Mouse (Mus musculus): Measurements from ENCODE around the gene Snx25. TPM values are rescaled to one million over a fixed set of nuclear protein-coding genes. Genes with fewer than 3 reads are reported as not detected.

Snx25 gene
- polyA plus RNA-seq, 1 experiment, result 0.38 TPM

DNA sequence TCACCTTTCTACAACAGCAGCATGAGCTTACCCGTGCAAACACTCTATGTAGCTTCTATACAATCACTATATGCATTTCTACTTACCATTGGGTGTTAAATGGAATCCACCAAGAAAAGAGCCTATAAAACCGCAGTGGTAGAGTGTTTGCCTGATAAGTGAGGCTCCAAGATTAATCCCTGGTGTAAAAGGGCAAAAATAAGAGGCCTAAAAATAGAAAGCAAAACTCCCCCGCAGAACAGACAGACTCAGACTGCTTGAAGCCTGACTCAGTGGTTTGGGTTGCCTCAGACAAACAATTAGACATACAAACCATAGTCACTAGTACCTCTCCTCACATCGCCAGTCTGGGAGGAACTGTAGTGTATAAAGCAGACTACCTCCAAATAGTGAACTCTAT is 146.4 kb downstream of the Snx25 start, which contains the start of gene Ankrd37:
Gene Ankrd37 (minus strand): TSS at position 112 of the 400 bp plus-strand sequence.
- no peaks in the 10 kb centered on the region for H3K9me3 ChIP-seq (ENCODE audit: control insufficient read depth, low read length)
- H3K4me3 ChIP-seq (replicated peaks), result no peak within 1 kb of the TSS
- H3K36me3 ChIP-seq (ENCODE audit: control insufficient read depth), result no peaks in the 10 kb centered on the region
- peaks cover 4% of the 10 kb centered on the region for H3K4me1 ChIP-seq (ENCODE audit: control insufficient read depth)
- TF ChIP-seq TAL1 (IDR thresholded peaks at IDR 0.05; ENCODE audit: low read length) (no peak), GATA1 (IDR thresholded peaks at IDR 0.05; ENCODE audit: low read length) (no peak)
- H3K27me3 ChIP-seq (ENCODE audit: control insufficient read depth), result peaks cover 3% of the 10 kb centered on the region

DNA sequence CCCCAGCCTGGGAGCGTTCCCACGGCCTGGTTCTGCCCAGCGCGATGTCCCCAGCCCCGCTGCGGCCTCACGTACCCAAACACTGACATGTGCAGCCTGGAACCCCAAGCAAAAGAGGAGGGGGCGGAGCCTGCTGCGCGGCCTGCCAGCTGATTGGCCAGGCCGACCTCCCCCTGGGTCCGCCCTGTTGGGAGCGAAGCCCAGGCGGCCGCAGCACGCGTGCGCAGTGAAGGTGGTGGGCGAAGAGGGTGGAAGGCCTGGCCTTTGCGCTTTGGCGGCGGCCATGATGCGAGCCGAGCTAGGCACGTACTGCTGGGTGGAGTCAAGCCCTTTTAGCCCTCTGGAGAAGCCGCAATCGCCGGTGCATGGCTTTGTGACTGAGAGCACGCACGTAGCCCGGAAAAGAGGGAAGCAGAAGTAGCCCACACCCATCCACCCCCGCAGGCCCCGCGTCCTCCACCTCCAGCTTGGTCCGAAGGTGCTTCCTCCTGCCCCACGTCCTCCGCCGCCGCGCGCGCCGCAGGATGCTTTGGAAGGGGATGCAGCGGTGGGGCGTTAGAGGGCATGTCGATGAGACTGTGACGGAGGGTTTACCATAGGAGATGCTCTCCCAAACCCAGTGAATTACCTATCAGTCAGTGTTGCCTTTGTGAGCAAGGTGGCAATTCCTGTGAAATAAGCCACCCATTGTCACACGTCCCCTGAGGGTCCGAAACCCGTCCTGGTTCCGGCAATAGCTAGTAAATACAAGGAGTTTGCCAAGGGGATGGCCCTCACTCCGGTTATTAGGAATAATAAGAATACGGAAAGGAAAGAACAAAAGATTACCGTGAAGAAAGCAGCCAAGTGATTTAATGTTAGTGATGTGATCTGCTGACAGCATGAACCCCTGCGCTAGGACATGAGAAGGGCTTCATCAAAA is 151.9 kb downstream of the Snx25 start:
- peak overlapping the region; percentile 71 for H3K4me3 ChIP-seq (replicated peaks)
- H3K27me3 ChIP-seq (ENCODE audit: control insufficient read depth), result peaks cover 2% of the 10 kb centered on the region; the same call in 1 of the 2 replicates
- no peaks in the 10 kb centered on the region for H3K9me3 ChIP-seq (ENCODE audit: control insufficient read depth, low read length)
- TF ChIP-seq TAL1 (IDR thresholded peaks at IDR 0.05; ENCODE audit: low read length), result no peak
- TF ChIP-seq GATA1 (IDR thresholded peaks at IDR 0.05; ENCODE audit: low read length), result no peak
- H3K4me1 ChIP-seq (ENCODE audit: control insufficient read depth), result peaks cover 23% of the 10 kb centered on the region
- H3K36me3 ChIP-seq (ENCODE audit: control insufficient read depth), result peaks cover 32% of the 10 kb centered on the region

DNA sequence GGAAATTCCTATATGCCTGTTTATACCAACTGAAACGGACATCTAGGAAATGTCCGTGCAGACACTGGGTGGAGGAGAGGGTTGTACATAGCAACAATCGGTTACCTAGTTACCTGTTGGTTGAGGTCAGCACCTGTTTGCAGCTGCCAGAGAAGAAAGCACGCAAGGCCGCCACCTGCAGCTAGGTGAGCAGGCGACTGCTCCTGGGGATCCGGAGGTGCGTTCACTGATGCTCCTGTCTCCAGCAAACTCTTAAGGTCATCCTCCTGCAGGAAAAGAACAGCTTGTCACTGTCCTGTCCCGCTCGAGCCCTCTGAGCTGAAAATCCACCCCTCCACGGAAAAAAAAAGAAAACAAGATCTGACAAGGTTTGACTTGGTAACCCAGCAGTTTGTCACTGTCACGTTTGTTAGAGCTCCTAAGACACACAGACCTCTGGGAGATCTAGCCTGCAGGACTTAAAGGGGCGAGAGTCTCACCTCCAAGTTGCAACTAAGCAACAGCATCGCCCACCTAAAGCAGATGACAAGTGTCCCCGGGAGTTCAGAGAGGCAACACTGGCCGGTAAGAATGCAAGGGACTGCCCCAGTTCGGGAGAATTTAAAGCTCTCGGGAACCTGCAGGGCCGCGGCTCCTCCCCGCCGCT is 152.7 kb downstream of the Snx25 start, which contains the start of gene Lrp2bp:
Gene Lrp2bp (plus strand): TSS at position 166 of the 646 bp plus-strand sequence.
- Histone ChIP-seq H3K4me3 (replicated peaks) (peak within 1 kb of the TSS; percentile 71), H3K27me3 (ENCODE audit: control insufficient read depth) (peaks cover 2% of the 10 kb centered on the region; the same call in 1 of the 2 replicates), H3K9me3 (ENCODE audit: control insufficient read depth, low read length) (no peaks in the 10 kb centered on the region), H3K36me3 (ENCODE audit: control insufficient read depth) (peaks cover 35% of the 10 kb centered on the region), H3K4me1 (ENCODE audit: control insufficient read depth) (peaks cover 23% of the 10 kb centered on the region)
- TF ChIP-seq GATA1 (IDR thresholded peaks at IDR 0.05; ENCODE audit: low read length) (no peak), TAL1 (IDR thresholded peaks at IDR 0.05; ENCODE audit: low read length) (no peak)

DNA sequence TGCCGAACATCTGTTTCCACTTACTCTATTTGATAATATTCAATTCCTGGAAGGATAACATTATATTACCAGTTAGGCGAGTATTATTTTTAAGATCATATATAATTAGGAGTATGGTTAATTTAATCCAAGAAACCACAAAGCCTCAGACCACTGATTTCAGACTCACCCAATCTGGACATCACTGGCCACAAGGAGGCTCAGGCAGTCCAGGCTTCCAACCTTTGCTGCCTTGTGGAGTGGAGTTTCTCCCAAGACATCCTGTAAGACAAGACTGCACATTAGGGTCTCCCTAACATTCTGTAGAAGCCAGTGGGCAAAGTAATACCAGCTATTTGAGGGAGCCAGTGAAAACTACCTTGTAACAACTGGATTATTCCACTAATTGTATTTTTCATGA is 153.7 kb downstream of the Snx25 start:
- Histone ChIP-seq H3K4me3 (replicated peaks) (no peak overlapping the region), H3K4me1 (ENCODE audit: control insufficient read depth) (peaks cover 23% of the 10 kb centered on the region), H3K36me3 (ENCODE audit: control insufficient read depth) (peaks cover 43% of the 10 kb centered on the region), H3K27me3 (ENCODE audit: control insufficient read depth) (peaks cover 2% of the 10 kb centered on the region; the same call in 1 of the 2 replicates), H3K9me3 (ENCODE audit: control insufficient read depth, low read length) (no peaks in the 10 kb centered on the region)
- TF ChIP-seq GATA1 (IDR thresholded peaks at IDR 0.05; ENCODE audit: low read length), result no peak
- no peak for TF ChIP-seq TAL1 (IDR thresholded peaks at IDR 0.05; ENCODE audit: low read length)

DNA sequence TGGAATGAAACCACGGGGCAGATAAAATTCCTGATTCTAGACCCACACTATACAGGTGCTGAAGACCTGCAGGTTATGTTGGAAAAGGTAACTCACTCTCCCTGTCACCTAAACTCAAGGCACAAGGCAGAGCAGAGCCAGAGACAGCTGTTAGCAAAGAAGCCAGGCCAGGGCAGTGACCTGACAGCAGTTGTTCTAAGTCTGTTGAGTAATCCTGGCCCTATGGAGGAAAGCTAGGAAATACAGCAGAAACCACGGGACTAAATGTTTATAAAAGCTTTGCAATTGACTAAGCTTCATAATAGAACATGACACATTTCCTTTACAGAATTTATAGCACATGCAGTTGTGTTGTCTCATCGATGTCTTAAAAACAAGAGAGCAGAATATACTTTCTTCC is 156.4 kb downstream of the Snx25 start:
- Histone ChIP-seq H3K4me1 (ENCODE audit: control insufficient read depth) (peaks cover 19% of the 10 kb centered on the region), H3K27me3 (ENCODE audit: control insufficient read depth) (no peaks in the 10 kb centered on the region), H3K4me3 (replicated peaks) (no peak overlapping the region), H3K36me3 (ENCODE audit: control insufficient read depth) (peaks cover 62% of the 10 kb centered on the region), H3K9me3 (ENCODE audit: control insufficient read depth, low read length) (no peaks in the 10 kb centered on the region)
- no peak for TF ChIP-seq GATA1 (IDR thresholded peaks at IDR 0.05; ENCODE audit: low read length)
- TF ChIP-seq TAL1 (IDR thresholded peaks at IDR 0.05; ENCODE audit: low read length), result no peak

DNA sequence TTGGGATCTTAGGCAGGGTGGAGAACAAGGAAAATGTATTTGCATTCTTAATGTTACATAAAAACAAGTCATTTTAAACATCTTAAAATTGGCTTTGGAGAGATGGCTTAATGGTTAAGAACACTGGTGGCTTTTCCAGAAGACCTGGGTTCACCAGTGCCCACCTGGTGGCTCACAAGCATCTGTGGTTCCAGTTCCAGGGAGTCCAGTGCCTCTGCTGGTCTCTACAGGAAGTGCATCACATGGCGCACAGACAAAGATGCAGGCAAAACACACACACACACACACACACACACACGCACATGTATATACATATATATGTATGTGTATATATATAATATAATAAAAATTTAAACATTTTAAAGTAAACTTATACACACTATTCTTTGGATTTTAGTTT is 157.8 kb downstream of the Snx25 start:
- no peaks in the 10 kb centered on the region for H3K9me3 ChIP-seq (ENCODE audit: control insufficient read depth, low read length)
- no peak overlapping the region for H3K4me3 ChIP-seq (replicated peaks)
- no peaks in the 10 kb centered on the region for H3K27me3 ChIP-seq (ENCODE audit: control insufficient read depth)
- peaks cover 6% of the 10 kb centered on the region for H3K4me1 ChIP-seq (ENCODE audit: control insufficient read depth)
- peaks cover 68% of the 10 kb centered on the region for H3K36me3 ChIP-seq (ENCODE audit: control insufficient read depth)
- TF ChIP-seq TAL1 (IDR thresholded peaks at IDR 0.05; ENCODE audit: low read length) (no peak), GATA1 (IDR thresholded peaks at IDR 0.05; ENCODE audit: low read length) (no peak)

DNA sequence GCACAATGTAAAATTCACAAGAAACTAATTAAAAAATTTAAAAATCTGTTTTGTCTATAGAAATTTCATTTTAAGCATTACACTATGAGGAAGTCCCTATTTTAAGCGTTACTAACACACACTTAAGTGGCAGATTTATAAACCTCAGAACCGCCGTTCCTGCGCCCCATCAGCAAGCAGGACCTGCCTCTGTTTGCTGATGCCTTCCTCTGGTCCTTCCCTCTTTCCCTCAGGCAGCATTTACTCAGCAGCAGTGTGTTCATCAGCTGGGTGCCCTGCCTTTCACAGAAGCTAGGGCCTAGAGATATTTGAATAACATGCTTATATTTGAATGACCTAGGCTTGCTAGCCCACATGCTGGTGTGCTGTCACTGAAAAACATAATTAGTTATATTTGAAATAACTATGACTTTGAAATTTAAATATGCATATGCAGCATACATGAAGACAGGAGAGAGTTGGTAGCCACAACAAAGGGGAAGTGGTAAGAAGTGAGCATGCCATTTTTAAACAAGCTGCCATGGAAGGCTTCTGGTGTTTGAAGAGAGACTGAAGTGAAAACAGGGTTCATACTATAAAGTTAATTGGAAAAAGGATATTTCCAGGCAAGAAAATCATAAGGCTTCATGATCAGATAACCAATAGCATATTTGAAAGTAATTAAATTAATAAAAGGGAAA is 161.2 kb downstream of the Snx25 start:
- H3K27me3 ChIP-seq (ENCODE audit: control insufficient read depth), result no peaks in the 10 kb centered on the region
- no peaks in the 10 kb centered on the region for H3K9me3 ChIP-seq (ENCODE audit: control insufficient read depth, low read length)
- TF ChIP-seq TAL1 (IDR thresholded peaks at IDR 0.05; ENCODE audit: low read length) (no peak), GATA1 (IDR thresholded peaks at IDR 0.05; ENCODE audit: low read length) (no peak)
- no peak overlapping the region for H3K4me3 ChIP-seq (replicated peaks)
- peaks cover 6% of the 10 kb centered on the region for H3K4me1 ChIP-seq (ENCODE audit: control insufficient read depth)
- H3K36me3 ChIP-seq (ENCODE audit: control insufficient read depth), result peaks cover 62% of the 10 kb centered on the region

DNA sequence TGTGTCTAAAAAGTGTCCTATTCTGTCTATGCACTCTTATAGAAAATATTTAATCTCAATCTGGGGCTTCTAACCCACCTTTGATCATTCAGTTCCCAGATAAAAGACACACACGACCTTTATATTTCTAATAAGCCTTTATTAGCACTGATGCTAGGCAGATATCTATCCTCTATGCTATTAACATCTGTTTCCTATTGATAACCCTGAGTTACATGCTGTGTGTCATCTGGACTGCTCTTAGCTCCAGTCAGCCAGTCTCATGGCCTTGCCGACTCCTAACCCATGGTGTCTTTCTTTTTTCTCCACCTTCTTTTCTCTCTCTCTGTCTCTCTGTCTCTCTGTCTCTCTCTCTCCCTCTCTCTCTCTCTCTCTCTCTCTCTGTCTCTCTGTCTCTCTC is 163.8 kb downstream of the Snx25 start:
- no peak overlapping the region for H3K4me3 ChIP-seq (replicated peaks)
- peaks cover 6% of the 10 kb centered on the region for H3K4me1 ChIP-seq (ENCODE audit: control insufficient read depth)
- peaks cover 64% of the 10 kb centered on the region for H3K36me3 ChIP-seq (ENCODE audit: control insufficient read depth)
- H3K27me3 ChIP-seq (ENCODE audit: control insufficient read depth), result no peaks in the 10 kb centered on the region
- no peak for TF ChIP-seq GATA1 (IDR thresholded peaks at IDR 0.05; ENCODE audit: low read length)
- TF ChIP-seq TAL1 (IDR thresholded peaks at IDR 0.05; ENCODE audit: low read length), result 0 out of 3 replicates have a peak, but pooled peaks have one; percentile 13
- no peaks in the 10 kb centered on the region for H3K9me3 ChIP-seq (ENCODE audit: control insufficient read depth, low read length)
